Mouse (Mus musculus): ENCODE measurements around the gene Gtse1.

DNA sequence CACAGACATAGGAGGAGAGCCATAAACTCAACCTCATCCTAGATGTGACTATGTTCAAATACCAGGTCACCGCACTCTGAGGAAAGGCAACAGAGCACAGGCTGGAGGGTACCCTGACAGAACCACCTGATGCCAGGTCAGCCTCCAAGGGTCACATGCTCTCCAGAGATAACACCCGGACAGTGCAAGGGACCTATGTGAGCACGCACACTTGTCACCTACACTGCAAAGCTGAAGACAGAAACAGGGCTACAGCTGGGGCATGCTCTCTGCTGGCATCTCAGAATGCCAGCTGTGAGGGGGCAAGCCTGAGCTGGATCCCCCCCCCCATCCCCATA is 49.9 kb downstream of the Gtse1 start:
- TF ChIP-seq POLR2A (IDR thresholded peaks at IDR 0.05; ENCODE audit: borderline replicate concordance, control insufficient read depth, low read depth, low read length) (no peak), CTCF (IDR thresholded peaks at IDR 0.05; ENCODE audit: control insufficient read depth, insufficient read depth, low read length) (no peak)
